Mouse (Mus musculus) frontal cortex, postnatal 25 days (tissue): ENCODE data around the gene Wdr17.
"Not testable (repeated sequence)": the region's sequence is repeated elsewhere in the genome, so short reads cannot be mapped to it uniquely, and the experiment has no call there.

Experiments used
- DNase-seq, 2 experiments: peaks; one replicate each; pipeline ENCODE4 v3.0.0; 2022; ENCODE audit warnings: low spot score in 2 of 2

Wdr17 gene

DNA sequence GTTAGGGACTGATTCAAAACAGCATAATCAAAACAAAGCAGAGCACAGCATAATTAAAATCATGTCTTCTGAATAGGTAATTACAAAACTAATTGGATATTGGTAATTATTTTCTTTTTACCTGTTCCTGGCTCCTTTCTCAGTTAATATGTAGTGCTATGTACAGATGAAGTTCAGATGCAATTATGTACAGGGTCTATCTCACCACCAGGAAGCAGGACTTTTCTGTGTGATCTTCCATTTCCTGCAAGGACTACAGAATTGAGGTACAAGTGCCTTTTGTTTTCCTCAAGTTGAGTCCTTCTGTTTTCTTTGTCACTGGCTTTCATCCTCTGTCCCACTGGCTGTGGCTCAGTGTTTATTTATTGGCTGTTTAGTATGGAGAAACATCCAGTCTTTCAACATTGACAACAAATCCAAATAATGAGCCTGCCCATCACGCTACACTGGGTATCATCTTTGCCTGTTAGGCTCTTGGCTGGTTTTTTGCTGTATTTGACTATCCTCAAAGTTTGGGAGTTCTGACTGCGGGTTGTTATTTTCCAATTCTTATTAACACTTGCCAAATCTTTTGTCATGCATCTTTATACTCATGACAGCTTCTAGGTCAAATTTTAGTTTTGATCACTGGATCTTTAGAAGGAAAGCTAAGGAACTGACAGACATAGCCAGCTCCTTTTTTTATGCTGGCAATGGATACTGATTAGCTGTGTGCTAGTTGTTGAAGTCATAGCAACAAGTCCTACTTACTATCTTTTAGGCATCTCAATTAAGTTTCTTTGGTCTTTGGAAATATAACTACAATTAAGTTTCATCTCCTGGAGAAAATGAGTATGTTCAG, 94.9 kb downstream of the Wdr17 start:
- no peak for DNase-seq

DNA sequence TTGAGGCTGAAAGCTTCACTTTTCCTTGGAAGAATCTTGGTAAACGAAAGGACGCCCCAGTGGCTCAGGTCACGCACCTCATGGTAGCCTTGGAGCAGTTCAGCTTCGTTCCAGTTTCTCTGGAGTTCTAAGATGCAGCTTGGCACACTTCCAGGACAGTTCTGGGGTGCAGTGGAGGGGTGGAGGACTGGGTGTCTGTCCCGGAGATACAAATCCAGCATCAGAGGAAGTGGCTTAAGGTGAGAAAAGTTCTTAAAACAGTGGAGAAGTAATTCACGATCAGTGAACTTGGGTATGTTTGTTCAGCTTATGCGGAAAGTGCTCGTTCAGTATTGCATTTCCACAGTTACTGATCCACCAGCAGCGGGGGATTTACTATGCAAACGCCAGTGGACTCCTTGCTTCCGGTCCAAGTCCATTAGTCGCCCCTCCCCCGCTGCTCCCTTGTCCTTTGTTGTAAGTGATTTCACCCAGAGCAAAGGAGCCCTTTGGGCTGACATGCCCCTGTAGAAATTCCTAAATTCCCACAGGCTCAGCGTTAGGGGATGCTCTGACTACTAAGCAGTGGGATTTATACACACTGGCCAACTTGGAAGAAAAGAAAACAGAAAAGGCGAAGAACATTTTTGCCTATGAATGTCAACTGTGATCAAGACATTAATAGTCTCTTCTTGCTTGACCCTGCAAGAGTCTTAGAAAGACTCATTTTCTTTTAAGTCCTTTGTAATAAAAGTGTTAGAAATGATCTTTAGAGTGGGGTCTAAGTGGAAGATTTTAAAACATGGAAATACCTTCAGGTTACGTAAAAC, 106.6 kb downstream of the Wdr17 start:
- peak; percentile 36 to 55 for DNase-seq

DNA sequence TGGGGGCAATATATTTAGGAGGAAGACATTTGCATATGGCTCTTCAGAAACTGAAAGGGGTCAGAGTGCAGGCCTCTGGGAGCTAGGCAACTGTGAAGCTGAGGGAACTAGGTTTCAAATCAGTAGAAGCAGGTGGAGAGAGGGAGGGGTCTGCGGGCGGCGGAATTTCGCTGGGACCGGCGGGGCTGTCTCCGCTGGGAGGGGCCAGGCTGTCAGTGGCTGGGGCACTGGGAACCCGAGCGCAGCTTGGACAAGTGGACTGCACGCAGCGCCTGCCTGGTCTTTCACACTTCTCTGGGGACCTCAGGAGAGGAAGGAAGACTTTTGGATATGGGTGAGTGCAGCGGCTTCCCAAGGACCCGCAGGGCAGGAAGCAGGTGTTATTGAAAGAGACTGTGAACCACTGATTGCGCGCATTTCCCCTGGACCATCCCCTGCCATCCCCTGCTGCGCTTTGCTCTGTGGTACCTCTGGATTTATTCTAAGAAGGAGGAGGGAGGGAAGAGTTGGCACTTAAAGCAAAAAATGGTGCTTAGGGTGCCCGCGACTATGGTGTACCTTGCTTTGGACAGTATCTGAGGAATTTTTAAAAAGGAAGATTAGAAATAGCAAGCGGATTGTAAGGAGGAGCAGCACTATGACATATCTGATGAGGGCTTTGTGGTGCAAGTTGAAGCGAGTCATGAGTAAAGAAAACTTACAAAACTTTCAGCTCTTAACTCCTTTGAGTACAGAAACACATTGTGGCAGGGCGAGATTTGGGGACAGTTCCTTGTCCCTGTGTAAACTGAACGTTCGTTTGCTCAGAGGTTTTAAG, 107.5 kb downstream of the Wdr17 start:
- peak in 1 of 2 experiments; percentile 5 for DNase-seq

DNA sequence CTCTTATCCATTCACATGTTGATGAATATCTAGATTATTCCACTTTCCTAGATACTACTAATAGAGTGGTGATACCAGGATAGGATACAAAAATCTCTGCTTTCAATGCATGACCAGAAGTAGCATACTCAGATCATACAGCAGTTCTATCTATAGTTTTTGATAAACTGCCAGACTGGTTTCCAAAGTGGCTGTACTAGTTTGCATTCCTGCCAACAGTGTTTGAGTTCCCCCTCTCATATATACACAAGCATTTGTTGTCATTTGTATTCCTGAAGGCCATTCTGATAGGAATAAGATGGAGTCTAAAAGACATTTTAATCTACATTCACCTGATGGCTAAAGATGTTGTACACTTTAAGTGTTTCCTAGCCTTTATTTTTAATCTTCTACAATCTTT, 110.0 kb downstream of the Wdr17 start:
- DNase-seq: no peak

DNA sequence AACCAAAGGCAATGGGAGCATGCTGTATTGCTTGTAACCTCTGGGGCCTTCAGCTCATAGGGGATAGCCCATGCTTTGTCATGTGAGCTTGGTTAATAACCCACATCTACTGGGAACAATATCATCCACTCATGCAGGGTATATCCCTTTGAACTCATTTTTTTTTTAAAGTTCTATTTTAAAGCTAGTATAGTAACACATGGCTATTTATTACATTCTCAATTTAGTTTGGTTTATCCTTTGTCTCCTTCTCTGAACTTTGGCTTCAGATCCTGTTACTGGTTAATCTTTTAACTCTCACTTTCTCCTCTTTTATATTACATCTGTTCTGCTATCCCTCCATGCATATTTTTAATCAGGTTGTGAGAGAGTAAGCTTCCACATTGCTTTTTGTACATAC, 110.7 kb downstream of the Wdr17 start:
- no peak for DNase-seq

DNA sequence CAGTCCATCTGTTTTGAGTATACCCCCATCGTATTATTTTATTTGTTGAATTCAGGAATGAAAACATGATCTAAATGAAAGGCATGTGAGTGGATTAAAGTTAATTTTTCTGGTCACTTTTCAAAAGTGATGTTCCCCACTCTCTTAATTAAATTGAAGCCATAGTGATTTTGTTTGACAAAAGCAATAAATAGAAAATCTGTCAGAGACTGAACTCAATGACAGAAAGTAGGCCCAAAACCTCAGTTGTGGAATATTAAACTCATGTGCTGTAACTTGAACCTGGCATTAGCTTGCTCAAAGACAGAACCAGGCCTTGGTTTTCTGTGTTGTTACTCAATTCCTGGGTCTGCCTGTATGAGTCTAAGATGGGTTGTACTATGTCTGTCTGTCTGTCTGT, 129.3 kb downstream of the Wdr17 start:
- no peak for DNase-seq

DNA sequence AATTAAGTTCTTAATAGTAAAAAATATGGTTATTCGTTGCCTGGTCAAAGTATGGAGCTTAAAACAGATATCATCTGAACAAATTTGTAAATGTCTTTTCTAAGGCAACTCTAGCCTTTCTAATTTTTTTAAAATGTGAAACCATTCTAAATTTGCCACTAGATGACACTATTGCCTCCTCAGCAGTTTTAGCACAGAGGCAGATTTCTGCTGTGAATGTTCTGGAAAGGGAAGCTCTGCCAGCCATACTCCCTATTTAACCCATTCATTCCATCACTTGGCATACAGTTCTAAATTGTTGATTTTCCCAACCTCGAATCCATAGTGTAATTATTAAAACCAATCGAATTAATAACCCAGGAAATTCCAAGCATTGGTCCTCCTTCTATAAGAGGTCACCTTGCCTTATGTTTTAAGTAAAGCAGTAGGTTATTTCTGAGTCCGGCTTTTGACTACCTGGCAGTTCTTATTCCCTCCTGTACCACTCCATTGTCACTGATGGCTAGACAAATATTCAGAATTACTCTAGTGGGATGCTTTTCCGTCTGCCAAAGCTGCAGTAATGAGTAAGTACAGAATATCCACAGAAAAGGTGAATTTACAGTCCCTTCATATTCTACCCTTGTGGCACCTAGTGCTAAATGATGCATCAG, 150.2 kb downstream of the Wdr17 start:
- DNase-seq: no peak

DNA sequence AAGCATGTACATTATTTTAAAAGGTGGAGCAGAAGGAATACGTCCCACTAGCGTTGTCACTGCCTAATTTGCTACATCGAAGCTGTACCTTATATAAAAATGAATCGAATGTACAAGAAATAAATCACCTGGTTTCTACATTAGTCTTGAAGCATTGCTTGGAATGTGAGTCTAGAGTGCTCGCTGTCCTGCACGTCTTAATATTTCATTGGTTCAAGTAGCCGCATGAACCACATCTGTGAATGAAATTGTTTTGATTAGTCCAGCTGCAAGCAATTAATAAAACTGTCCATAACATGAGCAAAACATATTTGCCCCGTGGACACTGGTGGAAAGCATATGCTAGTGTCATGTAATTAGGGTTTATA, 162.3 kb downstream of the Wdr17 start:
- no peak for DNase-seq

DNA sequence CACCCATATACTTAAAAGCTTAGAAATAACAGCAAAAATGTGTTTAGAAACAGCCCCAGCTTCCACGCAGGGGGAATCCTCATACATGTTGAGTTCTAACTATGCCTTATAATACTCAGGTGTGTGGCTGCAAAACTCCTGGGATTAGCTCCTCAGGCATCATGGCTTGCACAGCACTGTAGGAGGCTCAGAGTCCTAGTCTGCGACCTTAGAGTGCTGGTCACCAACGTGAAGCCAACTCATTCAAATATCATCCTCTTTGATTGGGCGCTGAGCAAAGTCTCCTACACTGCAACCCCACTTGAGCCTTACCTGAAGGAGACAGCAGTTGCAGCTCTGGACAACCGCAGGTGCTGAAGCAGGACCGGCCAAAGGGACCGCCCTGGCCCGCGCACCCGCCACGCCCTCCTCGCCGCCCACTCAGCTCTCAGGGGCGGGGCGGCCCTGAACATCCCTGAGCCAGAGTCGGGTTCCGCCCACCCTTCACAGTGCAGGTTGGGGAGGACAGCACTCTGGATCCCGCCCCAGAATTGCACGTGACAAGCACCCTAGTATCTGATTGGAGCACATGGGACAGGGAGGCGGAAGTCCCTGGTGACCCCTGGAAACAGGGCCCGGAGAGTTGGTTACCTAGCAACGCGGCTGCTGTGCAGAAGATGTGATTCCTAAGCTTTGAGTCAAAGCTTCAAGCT, 162.9 kb downstream of the Wdr17 start:
- peak; percentile 79 to 87 for DNase-seq

DNA sequence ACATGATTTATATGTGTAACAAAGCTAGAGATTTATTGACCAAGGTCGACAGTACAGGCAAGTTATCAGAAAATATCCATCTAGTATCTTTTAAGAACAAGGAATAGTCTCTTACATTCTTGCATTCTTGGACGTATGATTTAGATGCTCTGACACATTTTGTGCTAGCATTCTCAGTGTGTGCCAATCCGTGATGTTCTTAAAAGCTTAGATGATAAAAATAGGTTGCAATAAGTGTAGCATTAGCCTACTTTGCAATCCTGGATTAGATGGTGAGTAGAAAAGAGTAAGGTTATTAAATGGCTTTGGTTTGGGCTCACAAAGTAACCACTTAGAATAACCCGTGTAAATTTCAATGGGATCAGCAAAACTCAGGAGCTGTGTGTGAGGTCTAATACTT, 168.5 kb downstream of the Wdr17 start:
- DNase-seq: no peak

DNA sequence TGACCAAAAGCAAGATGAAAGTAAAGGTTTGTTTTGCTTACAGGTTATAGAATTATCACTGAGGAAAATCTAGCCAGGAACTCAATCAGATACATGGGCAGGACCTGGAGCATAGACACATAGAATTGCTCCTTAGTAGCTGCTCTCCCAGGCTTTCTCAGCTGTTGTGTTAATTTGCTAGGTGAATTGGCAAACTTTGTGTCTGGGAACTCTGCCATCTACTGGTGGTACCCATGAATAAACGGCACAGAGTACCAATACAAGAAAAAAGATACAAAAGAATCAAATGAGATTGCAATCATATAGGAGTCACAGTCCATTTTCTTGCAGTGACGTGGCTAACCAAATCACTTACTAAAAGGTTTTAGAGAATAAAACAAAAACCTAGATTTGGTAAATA, 181.2 kb downstream of the Wdr17 start:
- DNase-seq: no peak

DNA sequence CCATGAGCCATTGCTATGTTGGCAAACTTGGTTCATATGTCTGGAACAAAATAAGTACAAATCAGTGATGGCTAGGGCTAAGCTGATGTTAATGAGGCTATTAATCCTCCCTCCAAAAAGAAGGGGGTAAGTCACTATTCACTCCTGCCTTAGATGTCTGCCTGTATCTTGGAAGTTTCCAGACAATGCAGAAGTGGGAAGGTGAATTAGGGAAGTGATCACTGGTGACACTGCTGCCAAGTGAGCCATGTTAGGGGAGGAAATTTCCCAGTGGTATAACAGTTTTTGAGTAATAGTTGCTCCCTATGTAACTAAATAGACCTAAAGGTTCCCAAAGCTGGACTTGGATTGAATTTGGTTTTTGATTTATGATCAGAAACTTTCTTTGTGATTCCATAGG, 215.2 kb downstream of the Wdr17 start:
- no peak for DNase-seq

DNA sequence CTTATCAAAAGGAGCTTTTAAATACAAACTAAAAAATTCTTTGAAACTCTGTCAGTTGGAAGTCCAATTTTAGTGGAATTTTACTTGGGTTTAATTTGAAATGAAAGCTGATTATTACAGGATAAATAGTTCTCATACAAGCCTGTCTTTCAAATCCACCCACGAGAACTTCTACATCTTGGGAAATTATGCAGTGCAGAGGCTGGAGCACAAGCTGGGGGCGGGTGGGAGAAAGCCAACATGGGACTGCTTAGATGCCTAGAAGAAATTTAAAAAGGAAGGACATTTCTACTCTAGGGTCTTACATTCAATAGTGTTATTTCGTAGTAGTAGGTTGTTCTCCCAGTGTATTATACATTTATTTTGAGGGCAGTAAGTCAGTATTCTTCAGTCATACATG, 219.2 kb downstream of the Wdr17 start:
- peak in 1 of 2 experiments; percentile 12 for DNase-seq

DNA sequence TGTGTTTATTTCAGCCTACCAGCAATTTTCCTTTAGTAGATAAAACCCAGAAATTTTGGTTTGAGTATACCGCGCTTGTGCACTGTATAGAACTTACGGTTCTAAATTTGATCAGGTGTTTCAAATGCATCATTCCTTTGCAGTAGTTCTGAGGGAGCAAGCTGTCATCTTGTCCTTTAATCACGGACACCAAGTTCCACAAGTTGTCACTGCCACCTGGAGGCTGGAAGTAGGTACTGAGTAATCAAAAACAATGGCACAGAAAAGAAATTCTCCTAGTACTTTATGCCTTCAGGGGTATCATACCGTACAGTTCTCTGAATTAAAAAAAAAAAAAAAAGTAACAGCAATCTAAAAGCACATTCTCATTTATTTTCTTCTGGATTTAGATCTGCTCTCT, 226.3 kb downstream of the Wdr17 start:
- DNase-seq: peak; percentile 13 to 43

DNA sequence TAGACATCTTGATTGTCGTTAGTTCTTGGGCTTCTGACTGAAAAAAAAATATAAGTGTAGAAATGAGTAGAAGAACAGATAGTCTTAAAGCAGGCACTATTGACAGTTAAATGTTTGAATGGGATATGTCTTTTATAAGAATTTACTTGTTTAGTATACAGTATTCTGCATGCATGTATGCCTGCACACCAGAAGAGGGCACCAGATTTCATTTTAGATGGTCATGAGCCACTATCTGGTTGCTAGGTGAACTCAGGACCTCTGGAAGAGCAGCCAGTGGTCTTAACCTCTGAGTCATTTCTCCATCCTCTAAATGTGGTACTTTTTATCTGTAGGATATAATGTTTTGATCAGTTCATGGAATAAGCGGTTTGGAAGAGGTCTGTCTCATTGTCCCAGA, 227.3 kb downstream of the Wdr17 start:
- no peak for DNase-seq

DNA sequence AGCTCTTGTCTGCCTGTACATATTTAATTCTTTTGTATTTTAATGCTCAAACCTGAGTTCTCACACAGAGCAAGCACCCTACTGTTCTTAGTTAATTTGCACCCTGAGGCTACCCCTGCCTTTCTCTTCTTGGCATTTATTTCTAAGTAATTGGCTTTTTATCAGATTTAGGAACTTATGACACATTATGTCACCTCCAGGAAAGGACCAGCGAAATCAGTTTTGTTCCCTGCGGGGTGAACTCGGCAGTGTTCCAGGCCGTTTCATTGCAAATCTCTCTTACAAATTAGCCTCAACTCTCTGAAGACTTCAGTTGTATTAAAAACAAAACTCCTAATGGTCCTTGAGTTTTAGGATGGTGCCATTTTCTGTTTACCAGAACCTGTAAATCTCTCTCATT, 248.3 kb downstream of the Wdr17 start:
- no peak for DNase-seq

DNA sequence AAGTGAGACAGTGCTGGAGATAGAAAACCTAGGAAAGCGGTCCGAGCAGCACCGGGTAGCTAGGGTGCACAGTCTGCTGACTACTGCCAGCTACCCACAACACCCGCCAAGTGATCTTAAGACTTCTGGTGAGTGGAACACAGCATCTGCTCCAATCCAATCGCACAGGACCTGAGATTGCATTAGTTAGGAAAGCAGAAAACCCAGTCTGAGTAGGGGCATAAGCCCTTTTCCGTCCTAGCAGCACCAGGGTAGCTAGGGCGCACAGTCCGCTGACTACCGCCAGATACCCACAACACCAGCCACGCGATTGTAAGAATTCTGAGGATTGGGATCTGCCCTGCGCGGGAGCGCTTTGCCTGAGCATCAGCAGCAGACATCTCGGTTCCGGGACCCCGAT, 270.3 kb downstream of the Wdr17 start:
- not testable (repeated sequence) for DNase-seq

DNA sequence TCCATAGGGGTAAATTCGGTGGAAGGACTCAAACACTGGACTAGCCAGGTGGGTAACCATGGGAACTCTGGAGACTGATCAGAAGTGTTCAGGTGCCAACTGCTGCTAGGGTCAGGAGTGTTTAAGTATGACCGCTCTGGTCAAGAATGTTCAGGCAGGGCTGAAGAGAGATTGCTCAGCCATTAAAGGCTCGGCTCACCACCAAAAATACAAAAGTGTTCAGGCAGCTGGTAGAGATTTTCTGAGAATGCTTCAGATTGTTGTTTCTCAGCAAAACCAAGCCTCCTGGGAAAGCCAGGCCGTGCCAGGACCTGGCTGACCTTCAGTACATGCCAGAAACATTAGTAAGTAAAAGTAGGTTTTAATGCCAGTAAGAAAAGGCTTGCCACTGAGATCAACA, 276.7 kb downstream of the Wdr17 start:
- DNase-seq: no peak

DNA sequence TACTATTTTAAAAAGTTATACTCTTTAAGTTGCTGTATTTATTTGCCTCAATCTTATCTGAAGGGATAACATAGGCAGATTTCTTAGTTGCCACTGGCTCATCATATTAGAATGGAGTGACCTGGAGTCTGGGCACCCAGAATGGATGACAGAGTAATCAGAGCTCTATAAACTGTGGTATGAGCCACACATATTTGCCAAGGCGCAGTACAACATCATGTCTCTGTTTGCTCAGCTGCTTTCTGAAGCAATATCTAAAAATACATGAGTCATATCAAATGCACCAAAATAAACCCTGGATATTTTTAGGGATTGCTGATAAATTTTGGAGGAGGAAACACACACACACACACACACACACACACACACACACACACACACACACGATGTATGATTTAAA, 277.6 kb downstream of the Wdr17 start:
- DNase-seq: no peak

DNA sequence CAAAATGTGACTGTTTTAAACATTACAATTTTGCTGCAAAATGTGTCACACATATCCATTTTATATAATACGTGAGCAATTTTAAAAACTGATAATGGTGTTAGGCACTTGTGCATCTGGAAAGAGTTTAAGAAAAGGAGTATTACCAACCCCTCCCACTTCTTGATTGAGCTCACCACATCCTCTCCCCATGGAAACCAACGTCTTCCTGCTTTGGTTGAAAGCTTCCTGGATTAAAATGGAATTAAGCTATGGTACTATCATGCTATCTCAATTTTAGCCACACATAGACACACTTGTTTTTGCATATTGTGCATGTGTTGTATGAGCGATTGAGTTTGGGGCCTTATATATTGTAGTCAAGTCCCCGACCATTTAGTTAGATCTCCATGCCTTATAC, 283.5 kb downstream of the Wdr17 start:
- DNase-seq: no peak

DNA sequence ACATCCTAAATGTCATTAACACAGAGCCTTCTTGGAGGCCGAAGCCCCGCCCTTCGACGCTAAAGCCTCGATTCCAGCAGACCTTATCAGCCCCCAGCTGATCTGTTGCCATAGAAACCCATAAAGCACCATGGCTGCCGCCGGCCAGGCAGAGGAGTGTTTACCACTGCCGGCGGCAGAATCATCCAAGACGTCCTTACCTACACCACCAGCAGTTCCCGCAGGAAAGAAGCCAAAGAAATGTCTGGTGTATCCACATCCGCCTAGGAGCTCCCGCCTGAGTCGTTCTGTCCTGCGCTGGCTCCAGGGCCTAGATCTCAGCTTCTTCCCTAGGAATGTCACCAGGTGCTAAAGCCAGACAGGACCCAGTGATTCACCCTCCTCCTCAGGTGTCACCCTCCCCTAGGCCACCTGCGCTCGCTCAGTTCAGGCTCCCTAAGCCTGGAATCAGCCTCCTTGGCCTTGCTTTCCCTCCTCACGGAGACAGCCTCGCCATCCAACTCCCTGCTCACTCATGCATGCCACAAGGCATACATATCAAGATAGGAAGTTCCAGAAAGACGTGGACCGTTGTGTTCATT, 286.2 kb downstream of the Wdr17 start, which contains the start of gene Spata4:
Spata4 (plus strand) TSS at position 111 of the 581 bp plus-strand sequence.
- peak in 1 of 2 experiments; percentile 28 for DNase-seq
